Mouse (Mus musculus): ENCODE measurements around the gene Olfr77. TPM values are rescaled to one million over a fixed set of nuclear protein-coding genes. Genes with fewer than 3 reads are reported as not detected.

Olfr77 gene
- not detected in 2 replicates for total RNA-seq (2014; fragmentation: Nextera tagmentation)
- total RNA-seq (2017): 0.21 and 0.22 TPM in 2 replicates

- no peak for ATAC-seq (replicated peaks; ENCODE audit: poor library complexity, severe bottlenecking)
Measured at GRCm38 (mm10) chr9:19916565-19916964, at the start of gene Olfr77. TSS of gene Olfr77 (plus strand) at chr9:19916865.

- no peak for ATAC-seq (replicated peaks; ENCODE audit: poor library complexity, severe bottlenecking)
Measured at GRCm38 (mm10) chr9:19887904-19888303, 28.8 kb upstream of the Olfr77 start, which contains the start of gene Olfr862. TSS of gene Olfr862 (minus strand) at chr9:19888004.

GRCm38 (mm10) chr9:19911170-19911569, 5.5 kb upstream of the Olfr77 start:
- no peak for ATAC-seq (replicated peaks; ENCODE audit: poor library complexity, severe bottlenecking)

Other genes starting within 250 kb of the Olfr77 start
- gene Olfr857, start 207.4 kb upstream of the Olfr77 start, total RNA-seq (2014; fragmentation: Nextera tagmentation): not detected in 2 replicates
- gene Olfr857, start 207.4 kb upstream of the Olfr77 start, total RNA-seq (2017): not detected in 2 replicates
- not detected in 2 replicates for gene Olfr58, start 136.6 kb upstream of the Olfr77 start, total RNA-seq (2014; fragmentation: Nextera tagmentation)
- gene Olfr58, start 136.6 kb upstream of the Olfr77 start, total RNA-seq (2017): not detected in 2 replicates
- not detected in 2 replicates for gene Olfr859, start 112.0 kb upstream of the Olfr77 start, total RNA-seq (2014; fragmentation: Nextera tagmentation)
- gene Olfr859, start 112.0 kb upstream of the Olfr77 start, total RNA-seq (2017): not detected in 2 replicates
- not detected in 2 replicates for gene Olfr860, start 67.1 kb upstream of the Olfr77 start, total RNA-seq (2014; fragmentation: Nextera tagmentation)
- not detected in 2 replicates for gene Olfr860, start 67.1 kb upstream of the Olfr77 start, total RNA-seq (2017)
- gene Olfr862, start 28.9 kb upstream of the Olfr77 start, total RNA-seq (2014; fragmentation: Nextera tagmentation): not detected in 2 replicates
- not detected in 2 replicates for gene Olfr862, start 28.9 kb upstream of the Olfr77 start, total RNA-seq (2017)
- not detected in 2 replicates for gene Olfr866, start 111.2 kb downstream of the Olfr77 start, total RNA-seq (2014; fragmentation: Nextera tagmentation)
- gene Olfr866, start 111.2 kb downstream of the Olfr77 start, total RNA-seq (2017): not detected in 2 replicates
- not detected in 2 replicates for gene Olfr867, start 140.7 kb downstream of the Olfr77 start, total RNA-seq (2014; fragmentation: Nextera tagmentation)
- not detected in 2 replicates for gene Olfr867, start 140.7 kb downstream of the Olfr77 start, total RNA-seq (2017)
- gene Olfr868, start 181.8 kb downstream of the Olfr77 start, total RNA-seq (2014; fragmentation: Nextera tagmentation): not detected in 2 replicates
- gene Olfr868, start 181.8 kb downstream of the Olfr77 start, total RNA-seq (2017): not detected in 2 replicates
- gene Olfr869, start 212.1 kb downstream of the Olfr77 start, total RNA-seq (2014; fragmentation: Nextera tagmentation): not detected in 2 replicates
- not detected in 2 replicates for gene Olfr869, start 212.1 kb downstream of the Olfr77 start, total RNA-seq (2017)

Measured in granulocyte monocyte progenitor cell, adult 5-6 weeks (primary cell).